Comparison of ENCODE assay signal across 14 mouse cellular contexts in genomic region chrX:58256043-58256442, GRCm38 (mm10).
DNase-seq lines count a peak whose midpoint lies in the region; ATAC-seq and TF ChIP-seq lines count a peak whose summit lies in the region.
"Had no signal": no experiment of that assay in that cellular context is flagged by ENCODE, and none has a peak within 500 bp of the region (broad histone marks: within the 10 kb centered on the region; RNA-seq: fewer than 3 reads in every experiment).

No protein-coding gene starts in this region.

- H3K9ac ChIP-seq in kidney, embryonic 14.5 days (ENCODE audit: low read depth, low read length): no peak overlapping the region
- H3K9ac ChIP-seq: embryonic facial prominence, embryonic 15.5 days; stomach, embryonic 15.5 days had no signal

- H3K4me3 ChIP-seq in kidney, embryonic 14.5 days (ENCODE audit: low read length): no peak overlapping the region
- no peak overlapping the region for H3K4me3 ChIP-seq in kidney, adult 2 months (ENCODE audit: insufficient read depth, low read depth, low read length)
- H3K4me3 ChIP-seq: embryonic facial prominence, embryonic 15.5 days; stomach, embryonic 15.5 days had no signal

- H3K27ac ChIP-seq in kidney, embryonic 14.5 days (ENCODE audit: low read depth, low read length): no peak overlapping the region
- H3K27ac ChIP-seq in kidney, adult 2 months (ENCODE audit: insufficient read depth, low read depth, low read length): no peak overlapping the region
- H3K27ac ChIP-seq: embryonic facial prominence, embryonic 15.5 days; stomach, embryonic 15.5 days had no signal

- 33% methylated on average over 8 of the region's 8 CpGs for WGBS in kidney, embryonic 14.5 days
- 3% methylated on average over 8 of the region's 8 CpGs for WGBS in kidney, adult 2 months

- no peaks in the 10 kb centered on the region for H3K36me3 ChIP-seq in kidney, embryonic 14.5 days (ENCODE audit: control insufficient read depth, insufficient read depth, low read length)
- H3K36me3 ChIP-seq in kidney, adult 2 months (ENCODE audit: control insufficient read depth, insufficient read depth, low read length): no peaks in the 10 kb centered on the region
- H3K36me3 ChIP-seq: embryonic facial prominence, embryonic 15.5 days; stomach, embryonic 15.5 days had no signal

- no peak for DNase-seq in kidney, adult 2 months
- DNase-seq in right cerebral cortex, postnatal 25 days: peak; percentile 3
- DNase-seq in right cerebral cortex, postnatal 4 days: no peak
- peak; percentile 2 for DNase-seq in layer of hippocampus, adult 9-11 months
- no peak for DNase-seq in heart, adult 9 months (ENCODE audit: low spot score in 2 of 2)
- no peak for DNase-seq in heart, postnatal 25 days (ENCODE audit: low spot score)
- no peak for DNase-seq in kidney, adult 8-10 months
- DNase-seq: cerebellum, adult 9-10 months; heart, postnatal 10 days; kidney, adult 18-20 months; lung, adult 2 months had no signal

- H3K4me2 ChIP-seq in kidney, embryonic 14.5 days (replicated peaks; ENCODE audit: low read depth, low read length): no peak overlapping the region; the same call in 1 of the 2 replicates
- H3K4me2 ChIP-seq: embryonic facial prominence, embryonic 15.5 days; stomach, embryonic 15.5 days had no signal

- TF ChIP-seq POLR2A in kidney, adult 2 months (IDR thresholded peaks at IDR 0.05; ENCODE audit: low read depth, low read length): no peak

- H3K9me3 ChIP-seq in kidney, embryonic 14.5 days (ENCODE audit: control insufficient read depth, low read length): no peaks in the 10 kb centered on the region
- H3K9me3 ChIP-seq: embryonic facial prominence, embryonic 15.5 days; stomach, embryonic 15.5 days had no signal

- ATAC-seq in kidney, embryonic 14.5 days (ENCODE audit: low FRiP score, low TSS enrichment): 0 out of 2 replicates have a peak, but pooled peaks have one; percentile 32

- H3K4me1 ChIP-seq in kidney, embryonic 14.5 days (ENCODE audit: control insufficient read depth, insufficient read depth, low read length): no peaks in the 10 kb centered on the region
- H3K4me1 ChIP-seq in kidney, adult 2 months (ENCODE audit: control insufficient read depth, insufficient read depth, low read length): no peaks in the 10 kb centered on the region
- H3K4me1 ChIP-seq: embryonic facial prominence, embryonic 15.5 days; stomach, embryonic 15.5 days had no signal

- no peak for TF ChIP-seq CTCF in kidney, adult 2 months (conservative IDR thresholded peaks at IDR 0.05; ENCODE audit: insufficient read depth, insufficient read length, low read depth, low read length)

- intact Hi-C loops in heart, postnatal 25 days (cut with DNase I): no loop called here

- no peaks in the 10 kb centered on the region for H3K27me3 ChIP-seq in kidney, embryonic 14.5 days (ENCODE audit: control insufficient read depth, insufficient read depth, low read length)
- H3K27me3 ChIP-seq in kidney, adult 2 months (replicated peaks; ENCODE audit: control insufficient read depth, insufficient read depth, low read length): no peaks in the 10 kb centered on the region
- H3K27me3 ChIP-seq: embryonic facial prominence, embryonic 15.5 days; stomach, embryonic 15.5 days had no signal

Comparison
In these comparisons a context has a peak if more than half of its experiments do, and no peak if none do; other contexts are left out.
1. DNase-seq: peak in right cerebral cortex, postnatal 25 days (single experiment) and layer of hippocampus, adult 9-11 months (single experiment); none in kidney, adult 2 months (single experiment), right cerebral cortex, postnatal 4 days (single experiment), heart, adult 9 months (0 of 2), heart, postnatal 25 days (single experiment) and kidney, adult 8-10 months (0 of 2).